Mouse (Mus musculus) megakaryocyte, embryonic 14.5 days (primary cell): ENCODE data around the gene Lgals4. TPM values are rescaled to one million over a fixed set of nuclear protein-coding genes. Genes with fewer than 3 reads are reported as not detected.
"Not testable (repeated sequence)": the region's sequence is repeated elsewhere in the genome, so short reads cannot be mapped to it uniquely, and the experiment has no call there.

ENCODE experiments used
- H3K27me3 ChIP-seq: replicated peaks from 2 replicates; pipeline ENCODE3; 2012; ENCODE audit warnings: inconsistent platforms
- H3K36me3 ChIP-seq: replicated peaks from 2 replicates; pipeline ENCODE3; 2012; ENCODE audit warnings: low read length, inconsistent platforms, mixed read lengths
- H3K4me1 ChIP-seq: 2 replicates; pipeline ENCODE4 v1.6.1; 2012; ENCODE audit warnings: inconsistent platforms
- H3K4me3 ChIP-seq: replicated peaks from 2 replicates; pipeline ENCODE3; 2012; ENCODE audit warnings: moderate library complexity, mild to moderate bottlenecking, inconsistent platforms
- H3K9me3 ChIP-seq: 2 replicates; pipeline ENCODE4 v1.6.1; 2012; ENCODE audit warnings: inconsistent platforms
- FLI1 ChIP-seq: IDR thresholded peaks from 2 replicates; pipeline ENCODE4 v1.6.1; 2012; ENCODE audit warnings: low read length, inconsistent platforms, mixed read lengths
- GATA1 ChIP-seq: IDR thresholded peaks from 3 replicates; pipeline ENCODE4 v1.6.1; 2012; ENCODE audit warnings: mixed read lengths, low read length, inconsistent platforms, borderline replicate concordance
- polyA plus RNA-seq: library from polyadenylated mRNA; stranded (reverse); fragments of >175 nt; gene quantifications from 2 replicates; pipeline ENCODE4 v1.2.3, GENCODE M21; 2012; ENCODE audit warnings: low replicate concordance; ENCODE audit not compliant: insufficient read depth

Lgals4 gene
- polyA plus RNA-seq, 1 experiment = 1.3 TPM

GRCm38 (mm10) chr7:28870901-28871664 lies 37.4 kb downstream of the Lgals4 start:
- Histone ChIP-seq H3K27me3 (peaks cover 4% of the 10 kb centered on the region), H3K4me1 (peaks cover 29% of the 10 kb centered on the region)
- TF ChIP-seq FLI1 = no peak
- TF ChIP-seq GATA1 = no peak

GRCm38 (mm10) chr7:28874565-28874964 lies 40.9 kb downstream of the Lgals4 start:
- no peaks in the 10 kb centered on the region for H3K9me3 ChIP-seq
- H3K27me3 ChIP-seq = peaks cover 4% of the 10 kb centered on the region
- TF ChIP-seq GATA1 = no peak
- TF ChIP-seq FLI1 = no peak
- H3K36me3 ChIP-seq = no peaks in the 10 kb centered on the region
- no peak overlapping the region for H3K4me3 ChIP-seq
- peaks cover 38% of the 10 kb centered on the region for H3K4me1 ChIP-seq

More at GRCm38 (mm10) chr7:28870901-28871664, 37.4 kb downstream of the Lgals4 start:
- no peaks in the 10 kb centered on the region for H3K36me3 ChIP-seq
- no peaks in the 10 kb centered on the region for H3K9me3 ChIP-seq
- H3K4me3 ChIP-seq = no peak overlapping the region

GRCm38 (mm10) chr7:28876099-28876498 lies 42.4 kb downstream of the Lgals4 start:
- H3K4me3 ChIP-seq = no peak overlapping the region
- H3K27me3 ChIP-seq = peaks cover 5% of the 10 kb centered on the region
- H3K36me3 ChIP-seq = no peaks in the 10 kb centered on the region
- peaks cover 41% of the 10 kb centered on the region for H3K4me1 ChIP-seq
- H3K9me3 ChIP-seq = no peaks in the 10 kb centered on the region
- TF ChIP-seq FLI1 (no peak), GATA1 (no peak)

- TF ChIP-seq GATA1 = no peak
- no peak for TF ChIP-seq FLI1
- Histone ChIP-seq H3K27me3 (peaks cover 10% of the 10 kb centered on the region), H3K9me3 (no peaks in the 10 kb centered on the region), H3K36me3 (no peaks in the 10 kb centered on the region), H3K4me1 (peaks cover 43% of the 10 kb centered on the region), H3K4me3 (no peak overlapping the region)
These were observed 43.5 kb downstream of the Lgals4 start for GRCm38 (mm10) chr7:28877155-28877554.

GRCm38 (mm10) chr7:28877856-28878255 lies 44.2 kb downstream of the Lgals4 start:
- Histone ChIP-seq H3K27me3 (peaks cover 9% of the 10 kb centered on the region), H3K9me3 (no peaks in the 10 kb centered on the region), H3K4me1 (peaks cover 43% of the 10 kb centered on the region), H3K36me3 (no peaks in the 10 kb centered on the region), H3K4me3 (no peak overlapping the region)
- no peak for TF ChIP-seq GATA1
- no peak for TF ChIP-seq FLI1

GRCm38 (mm10) chr7:28879606-28880005 lies 46.0 kb downstream of the Lgals4 start:
- Histone ChIP-seq H3K4me3 (no peak overlapping the region), H3K36me3 (no peaks in the 10 kb centered on the region), H3K9me3 (no peaks in the 10 kb centered on the region), H3K27me3 (peaks cover 8% of the 10 kb centered on the region), H3K4me1 (peaks cover 43% of the 10 kb centered on the region)
- TF ChIP-seq FLI1 = no peak
- no peak for TF ChIP-seq GATA1

GRCm38 (mm10) chr7:28880554-28880953 lies 46.9 kb downstream of the Lgals4 start:
- no peak overlapping the region for H3K4me3 ChIP-seq
- H3K4me1 ChIP-seq = peaks cover 39% of the 10 kb centered on the region
- no peaks in the 10 kb centered on the region for H3K9me3 ChIP-seq
- H3K36me3 ChIP-seq = no peaks in the 10 kb centered on the region
- H3K27me3 ChIP-seq = peaks cover 13% of the 10 kb centered on the region
- TF ChIP-seq GATA1 (no peak), FLI1 (no peak)

- TF ChIP-seq GATA1 (no peak), FLI1 (no peak)
- Histone ChIP-seq H3K4me3 (no peak within 1 kb of the TSS), H3K4me1 (peaks cover 34% of the 10 kb centered on the region), H3K36me3 (no peaks in the 10 kb centered on the region), H3K9me3 (no peaks in the 10 kb centered on the region), H3K27me3 (peaks cover 19% of the 10 kb centered on the region)
These were observed 47.5 kb downstream of the Lgals4 start, which contains the start of gene Capn12 for GRCm38 (mm10) chr7:28881199-28881598. Gene Capn12 (plus strand): TSS chr7:28881422.

- H3K36me3 ChIP-seq = peaks cover 8% of the 10 kb centered on the region
- H3K27me3 ChIP-seq = peaks cover 33% of the 10 kb centered on the region
- H3K9me3 ChIP-seq = no peaks in the 10 kb centered on the region
- no peak overlapping the region for H3K4me3 ChIP-seq
- TF ChIP-seq GATA1 (no peak), FLI1 (no peak)
- peaks cover 19% of the 10 kb centered on the region; the same call in 1 of the 2 replicates for H3K4me1 ChIP-seq
These were observed 49.4 kb downstream of the Lgals4 start for GRCm38 (mm10) chr7:28883039-28883438.

GRCm38 (mm10) chr7:28883704-28884103 lies 50.0 kb downstream of the Lgals4 start:
- not testable (repeated sequence) for H3K36me3 ChIP-seq, H3K4me3 ChIP-seq, H3K9me3 ChIP-seq
- Histone ChIP-seq H3K4me1 (peaks cover 23% of the 10 kb centered on the region), H3K27me3 (peaks cover 39% of the 10 kb centered on the region)

- TF ChIP-seq FLI1 (no peak), GATA1 (no peak)
- H3K4me1 ChIP-seq = peaks cover 32% of the 10 kb centered on the region
- no peak overlapping the region for H3K4me3 ChIP-seq
- no peaks in the 10 kb centered on the region for H3K9me3 ChIP-seq
- peaks cover 28% of the 10 kb centered on the region for H3K36me3 ChIP-seq
- peaks cover 49% of the 10 kb centered on the region for H3K27me3 ChIP-seq
These were observed 52.8 kb downstream of the Lgals4 start for GRCm38 (mm10) chr7:28886486-28886885.
